Mouse (Mus musculus) myocyte (in vitro differentiated cells): ENCODE measurements around the gene Pafah1b3. TPM values are rescaled to one million over a fixed set of nuclear protein-coding genes. Genes with fewer than 3 reads are reported as not detected.
A peak's percentile ranks its signal among the peaks of the same experiment; 100 is the strongest.

Experiments used
- H3K27me3 ChIP-seq: one replicate; pipeline ENCODE4 v1.6.1; 2011; ENCODE audit not compliant: control insufficient read depth, insufficient read depth, insufficient read length
- H3K36me3 ChIP-seq: one replicate; pipeline ENCODE4 v1.6.1; 2011; ENCODE audit not compliant: control insufficient read depth, insufficient read depth
- H3K4me2 ChIP-seq: one replicate; pipeline ENCODE4 v1.6.1; 2011; ENCODE audit warnings: low read depth, control low read depth
- H3K4me3 ChIP-seq: one replicate; pipeline ENCODE4 v1.5.1; 2011; ENCODE audit warnings: mild to moderate bottlenecking, control low read depth, moderate library complexity
- H3K79me2 ChIP-seq: one replicate; pipeline ENCODE4 v1.6.1; 2011; ENCODE audit not compliant: control insufficient read depth, insufficient read depth
- H3ac ChIP-seq: one replicate; pipeline ENCODE4 v1.6.1; 2011; ENCODE audit not compliant: control insufficient read depth, insufficient read length
- CEBPB ChIP-seq: IDR thresholded peaks from 2 replicates; pipeline ENCODE4 v1.6.1; 2011; ENCODE audit warnings: mild to moderate bottlenecking, moderate library complexity; ENCODE audit not compliant: poor library complexity, insufficient read depth, severe bottlenecking
- E2F4 ChIP-seq: IDR thresholded peaks from one replicate; pipeline ENCODE4 v1.6.1; 2011; ENCODE audit warnings: mild to moderate bottlenecking, control low read depth, moderate library complexity; ENCODE audit not compliant: insufficient read depth
- MAX ChIP-seq: IDR thresholded peaks from one replicate; pipeline ENCODE4 v1.6.1; 2011; ENCODE audit warnings: low read depth, mild to moderate bottlenecking, control low read depth
- MYOD1 ChIP-seq, 3 experiments: IDR thresholded peaks; one replicate each; pipeline ENCODE4 v1.6.1; 2011; ENCODE audit warnings: control low read depth in 2 of 3, low read depth in 2 of 3, mild to moderate bottlenecking in 2 of 3, moderate library complexity in 1 of 3; ENCODE audit not compliant: insufficient read length in 2 of 3, control insufficient read depth in 1 of 3
- MYOG ChIP-seq, 3 experiments: IDR thresholded peaks; one replicate each; pipeline ENCODE4 v1.6.1; 2011; ENCODE audit warnings: control low read depth in 2 of 3, low read depth in 2 of 3, mild to moderate bottlenecking in 2 of 3; ENCODE audit not compliant: insufficient read length in 2 of 3, control insufficient read depth in 1 of 3, insufficient read depth in 1 of 3
- POLR2A ChIP-seq: IDR thresholded peaks from one replicate; pipeline ENCODE4 v1.6.1; 2011; ENCODE audit warnings: low read depth, mild to moderate bottlenecking, control low read depth, moderate library complexity; ENCODE audit not compliant: insufficient read length
- POLR2AphosphoS2 ChIP-seq: IDR thresholded peaks from one replicate; pipeline ENCODE4 v1.6.1; 2011; ENCODE audit warnings: low read depth, control low read depth; ENCODE audit not compliant: insufficient read length
- REST ChIP-seq: IDR thresholded peaks from one replicate; pipeline ENCODE4 v1.6.1; 2011; ENCODE audit warnings: mild to moderate bottlenecking, control low read depth, moderate library complexity; ENCODE audit not compliant: insufficient read depth, insufficient read length
- SRF ChIP-seq: IDR thresholded peaks from one replicate; pipeline ENCODE4 v1.6.1; 2011; ENCODE audit warnings: low read depth; ENCODE audit not compliant: control insufficient read depth, insufficient read length
- TCF12 ChIP-seq: IDR thresholded peaks from one replicate; pipeline ENCODE4 v1.6.1; 2011; ENCODE audit warnings: mild to moderate bottlenecking, control low read depth; ENCODE audit not compliant: poor library complexity, insufficient read depth, severe bottlenecking
- TCF3 ChIP-seq: IDR thresholded peaks from one replicate; pipeline ENCODE4 v1.6.1; 2011; ENCODE audit warnings: low read depth, control low read depth; ENCODE audit not compliant: insufficient read length
- USF1 ChIP-seq: IDR thresholded peaks from one replicate; pipeline ENCODE4 v1.6.1; 2011; ENCODE audit warnings: low read depth, mild to moderate bottlenecking, control low read depth, moderate library complexity
- polyA plus RNA-seq: library from polyadenylated mRNA; unstranded; fragments of >200 nt; fragmentation: generic; extraction: Trizol; gene quantifications from one replicate; pipeline ENCODE4 v1.2.1, GENCODE M21; 2012; ENCODE audit warnings: missing spikeins

The Pafah1b3 gene
- polyA plus RNA-seq, 1 experiment = 54.0 TPM

DNA sequence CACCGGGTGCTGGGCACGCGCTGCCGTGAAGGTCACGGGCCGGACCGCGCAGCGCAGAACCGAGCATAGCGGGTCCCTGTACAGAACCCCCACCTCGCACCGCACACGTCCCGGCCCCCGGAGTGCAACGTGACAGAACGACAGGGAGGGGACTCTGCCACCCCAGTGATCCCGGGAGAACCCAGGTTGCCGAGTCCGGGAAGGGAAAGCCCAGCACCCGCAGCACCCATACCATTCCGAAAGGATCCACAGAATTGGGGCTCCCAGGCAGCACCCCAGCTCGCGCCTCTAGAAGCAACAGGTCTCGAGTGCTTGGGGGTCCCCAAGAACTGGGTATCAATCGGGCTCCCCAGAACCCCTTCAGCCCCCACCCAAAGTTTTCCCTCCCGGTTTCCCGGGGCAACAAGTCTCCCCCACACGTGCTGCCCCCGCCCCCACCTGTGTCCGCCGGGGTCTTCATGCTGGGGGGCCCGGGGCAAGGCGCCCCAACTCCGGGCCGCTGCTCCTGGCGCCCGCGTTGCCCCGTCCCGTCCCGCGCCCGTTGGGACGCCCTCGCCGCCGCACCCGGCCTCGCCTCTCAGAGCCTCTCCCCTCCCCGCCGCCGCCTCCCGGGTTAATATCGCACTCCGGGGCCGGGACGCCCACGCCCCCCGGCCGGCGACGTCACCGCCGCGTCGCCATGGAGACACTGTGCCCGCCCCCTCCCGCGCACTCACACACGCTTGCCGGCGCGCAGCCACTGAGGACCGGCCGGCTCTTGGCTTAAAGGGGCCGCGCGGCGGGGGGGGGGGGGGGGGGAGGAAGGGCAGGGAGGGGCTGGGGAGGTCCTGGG is 47.4 kb downstream of the Pafah1b3 start, which contains the start of gene Erf:
Erf (minus strand) TSS at position 621 of the 832 bp plus-strand sequence.
- Histone ChIP-seq H3K36me3 (no peaks in the 10 kb centered on the region), H3K4me2 (peak within 1 kb of the TSS; percentile 95), H3ac (peak within 1 kb of the TSS; percentile 27), H3K79me2 (peaks cover 47% of the 10 kb centered on the region), H3K27me3 (no peaks in the 10 kb centered on the region), H3K4me3 (peak within 1 kb of the TSS; percentile 84)
- TF ChIP-seq MAX = no peak
- peak in 1 of 3 experiments; percentile 9 for TF ChIP-seq MYOG (IDR thresholded peaks at IDR 0.05; ENCODE audit: control insufficient read depth in 1 of 3, insufficient read depth in 1 of 3, insufficient read length in 2 of 3, low read depth in 2 of 3)
- no peak for TF ChIP-seq SRF
- no peak for TF ChIP-seq REST
- no peak for TF ChIP-seq TCF3
- TF ChIP-seq E2F4 = no peak
- TF ChIP-seq MYOD1 (IDR thresholded peaks at IDR 0.05; ENCODE audit: control insufficient read depth in 1 of 3, insufficient read length in 2 of 3, low read depth in 2 of 3) = peak in 1 of 3 experiments; percentile 37
- no peak for TF ChIP-seq USF1
- TF ChIP-seq TCF12 = no peak
- peak; percentile 96 for TF ChIP-seq POLR2AphosphoS2
- peak; percentile 95 for TF ChIP-seq POLR2A
- TF ChIP-seq CEBPB = no peak

DNA sequence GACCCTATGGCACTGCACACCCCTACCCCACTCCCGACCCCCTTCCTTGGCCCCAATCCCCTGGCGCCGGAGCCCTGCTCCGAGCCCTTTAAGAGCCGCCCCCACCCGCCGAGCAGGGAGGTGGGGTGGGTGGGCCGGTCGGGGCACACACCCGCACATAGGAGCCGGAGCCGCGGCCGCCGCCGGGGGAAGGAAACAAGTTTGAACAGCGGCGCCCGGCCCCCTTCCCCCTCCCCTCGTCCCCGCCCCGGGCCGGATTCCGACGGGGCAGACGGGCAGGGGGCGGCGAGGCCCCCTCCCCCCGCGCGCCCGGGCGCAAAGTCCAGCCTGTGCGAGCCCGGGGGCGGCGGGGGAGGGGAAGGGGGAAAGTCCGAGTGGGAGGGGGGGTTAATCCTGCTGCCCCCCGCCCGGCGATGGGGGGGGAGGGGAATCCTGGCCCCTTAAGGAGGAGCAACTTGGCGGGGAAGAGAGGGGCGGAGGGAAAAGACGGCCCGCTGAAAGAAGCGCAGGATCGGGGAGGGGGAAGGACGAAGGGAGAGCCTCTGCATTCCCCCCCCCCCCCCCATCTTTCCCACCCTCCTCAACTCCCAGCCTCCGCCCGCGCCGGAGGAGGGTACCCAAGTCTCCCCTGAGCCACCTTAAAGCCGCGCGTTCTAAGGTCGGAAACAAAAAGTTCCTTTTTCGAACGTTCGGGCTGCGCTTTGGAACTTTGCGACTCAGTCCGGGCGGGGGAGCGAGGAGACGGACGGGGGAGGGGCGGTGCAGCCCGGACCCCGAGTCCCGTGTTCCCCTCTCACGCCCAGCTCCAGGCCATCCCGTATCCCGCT is 48.3 kb downstream of the Pafah1b3 start:
- no peaks in the 10 kb centered on the region for H3K36me3 ChIP-seq
- H3K4me2 ChIP-seq = peak overlapping the region; percentile 99
- peaks cover 55% of the 10 kb centered on the region for H3K79me2 ChIP-seq
- H3ac ChIP-seq = peak overlapping the region; percentile 27
- H3K4me3 ChIP-seq = peak overlapping the region; percentile 84
- no peak for TF ChIP-seq E2F4
- no peak for TF ChIP-seq REST
- TF ChIP-seq TCF12 = no peak
- no peak for TF ChIP-seq MYOD1 (IDR thresholded peaks at IDR 0.05; ENCODE audit: control insufficient read depth in 1 of 3, insufficient read length in 2 of 3, low read depth in 2 of 3)
- TF ChIP-seq SRF = no peak
- no peak for TF ChIP-seq TCF3
- TF ChIP-seq USF1 = no peak
- TF ChIP-seq CEBPB = no peak
- no peak for TF ChIP-seq POLR2A
- no peak for TF ChIP-seq MYOG (IDR thresholded peaks at IDR 0.05; ENCODE audit: control insufficient read depth in 1 of 3, insufficient read depth in 1 of 3, insufficient read length in 2 of 3, low read depth in 2 of 3)
- no peak for TF ChIP-seq MAX
- no peak for TF ChIP-seq POLR2AphosphoS2
- no peaks in the 10 kb centered on the region for H3K27me3 ChIP-seq

DNA sequence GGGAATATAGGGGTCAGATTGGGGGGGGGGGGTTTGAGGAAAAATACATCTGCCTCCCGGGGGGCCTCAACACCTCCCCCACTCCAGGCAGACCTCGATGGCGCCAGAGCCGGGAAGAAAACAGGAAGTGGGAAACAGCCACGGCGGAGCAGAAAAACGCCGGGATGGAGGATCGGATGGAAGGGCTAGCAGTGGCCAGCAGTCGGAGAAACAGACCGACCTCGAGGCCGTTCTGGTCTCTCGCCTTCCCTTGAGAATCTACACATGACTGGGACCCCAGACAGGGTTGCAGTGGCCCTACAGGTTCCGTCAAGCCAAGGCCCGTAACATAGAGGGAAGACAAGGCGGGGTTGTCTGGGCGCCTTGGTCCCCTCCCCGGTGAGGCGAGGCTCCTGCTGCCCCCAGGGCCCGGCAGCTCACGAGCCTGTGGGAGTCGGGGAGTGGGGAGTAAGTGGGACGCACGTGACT is 48.9 kb downstream of the Pafah1b3 start:
- Histone ChIP-seq H3K4me2 (peak overlapping the region; percentile 99), H3K27me3 (no peaks in the 10 kb centered on the region), H3K79me2 (peaks cover 55% of the 10 kb centered on the region), H3K36me3 (no peaks in the 10 kb centered on the region), H3ac (peak overlapping the region; percentile 27), H3K4me3 (peak overlapping the region; percentile 84)
- TF ChIP-seq MYOD1 (IDR thresholded peaks at IDR 0.05; ENCODE audit: control insufficient read depth in 1 of 3, insufficient read length in 2 of 3, low read depth in 2 of 3) (no peak), E2F4 (no peak), MYOG (IDR thresholded peaks at IDR 0.05; ENCODE audit: control insufficient read depth in 1 of 3, insufficient read depth in 1 of 3, insufficient read length in 2 of 3, low read depth in 2 of 3) (no peak), POLR2AphosphoS2 (peak; percentile 48), TCF12 (no peak), USF1 (no peak), CEBPB (no peak)

DNA sequence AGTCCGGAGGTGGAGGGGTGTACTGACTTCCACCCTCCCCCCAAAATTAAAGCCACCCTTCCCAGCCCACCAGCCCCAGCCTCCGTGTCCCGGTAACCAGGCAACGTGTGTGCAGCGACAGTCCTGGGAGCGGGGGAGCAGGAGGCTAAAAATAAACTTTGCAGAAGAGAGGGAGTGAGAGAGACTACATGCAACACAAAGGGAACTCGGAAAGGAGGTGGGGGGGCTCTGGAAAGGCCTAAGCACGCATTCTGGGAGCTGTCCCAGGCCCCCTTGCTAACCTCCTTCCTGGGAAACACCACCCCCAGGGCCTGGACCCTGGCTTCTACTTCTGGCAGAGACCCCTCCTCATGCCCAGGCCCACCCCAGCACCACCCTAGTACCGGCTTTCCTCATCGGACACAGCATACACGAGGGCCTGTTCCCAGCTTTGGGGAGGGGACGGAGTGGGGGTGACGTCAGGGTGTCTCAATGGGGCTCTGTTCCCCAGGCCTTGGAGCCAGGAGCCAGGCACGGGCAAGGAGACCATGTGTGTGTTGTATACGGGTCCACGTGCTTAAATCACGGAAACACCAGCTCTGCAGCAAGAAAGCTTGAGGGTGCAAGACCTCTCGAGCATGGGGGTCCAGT is 49.7 kb downstream of the Pafah1b3 start:
- H3ac ChIP-seq = peak overlapping the region; percentile 27
- H3K27me3 ChIP-seq = no peaks in the 10 kb centered on the region
- H3K4me3 ChIP-seq = peak overlapping the region; percentile 84
- peak overlapping the region; percentile 99 for H3K4me2 ChIP-seq
- no peaks in the 10 kb centered on the region for H3K36me3 ChIP-seq
- H3K79me2 ChIP-seq = peaks cover 55% of the 10 kb centered on the region
- TF ChIP-seq MYOD1 (IDR thresholded peaks at IDR 0.05; ENCODE audit: control insufficient read depth in 1 of 3, insufficient read length in 2 of 3, low read depth in 2 of 3) = no peak
- TF ChIP-seq MAX = no peak
- TF ChIP-seq MYOG (IDR thresholded peaks at IDR 0.05; ENCODE audit: control insufficient read depth in 1 of 3, insufficient read depth in 1 of 3, insufficient read length in 2 of 3, low read depth in 2 of 3) = no peak
- TF ChIP-seq USF1 = no peak
- TF ChIP-seq SRF = no peak
- no peak for TF ChIP-seq CEBPB
- TF ChIP-seq REST = no peak
- TF ChIP-seq POLR2A = no peak
- TF ChIP-seq POLR2AphosphoS2 = no peak
- TF ChIP-seq E2F4 = no peak
- no peak for TF ChIP-seq TCF12
- no peak for TF ChIP-seq TCF3
